Mouse (Mus musculus) E14TG2a.4 (cell line): Measurements from ENCODE around the gene Fam240a.

ENCODE experiments used
- CTCF ChIP-seq: conservative IDR thresholded peaks from 2 replicates; pipeline ENCODE4 v1.5.1; 2014; ENCODE audit warnings: low read length
- NANOG ChIP-seq: IDR thresholded peaks from 2 replicates; pipeline ENCODE4 v1.6.1; 2014; ENCODE audit warnings: borderline replicate concordance, low read length, mixed read lengths
- POU5F1 ChIP-seq: IDR thresholded peaks from 2 replicates; pipeline ENCODE4 v1.6.1; 2014; ENCODE audit warnings: low read length, borderline replicate concordance

- TF ChIP-seq CTCF: peak; percentile 88
- TF ChIP-seq POU5F1: no peak
- no peak for TF ChIP-seq NANOG
These were observed 6.1 kb upstream of the Fam240a start for GRCm38 (mm10) chr9:110922759-110923158.
